Mouse (Mus musculus) brain, embryonic 14.5 days (tissue): ENCODE data around the gene Adora1.

ENCODE experiments used
- CTCF ChIP-seq: fragments of 200-500 bp; IDR thresholded peaks from 2 replicates; pipeline ENCODE4 v1.5.1; 2012; ENCODE audit warnings: inconsistent platforms, mild to moderate bottlenecking, moderate library complexity, borderline replicate concordance; ENCODE audit not compliant: insufficient read depth, insufficient read length; ENCODE audit errors: extremely low read depth
- POLR2A ChIP-seq: fragments of 200-500 bp; IDR thresholded peaks from 2 replicates; pipeline ENCODE4 v1.6.1; 2012; ENCODE audit warnings: mild to moderate bottlenecking, inconsistent platforms, borderline replicate concordance; ENCODE audit not compliant: poor library complexity, insufficient read depth, insufficient read length, severe bottlenecking; ENCODE audit errors: extremely low read depth

DNA sequence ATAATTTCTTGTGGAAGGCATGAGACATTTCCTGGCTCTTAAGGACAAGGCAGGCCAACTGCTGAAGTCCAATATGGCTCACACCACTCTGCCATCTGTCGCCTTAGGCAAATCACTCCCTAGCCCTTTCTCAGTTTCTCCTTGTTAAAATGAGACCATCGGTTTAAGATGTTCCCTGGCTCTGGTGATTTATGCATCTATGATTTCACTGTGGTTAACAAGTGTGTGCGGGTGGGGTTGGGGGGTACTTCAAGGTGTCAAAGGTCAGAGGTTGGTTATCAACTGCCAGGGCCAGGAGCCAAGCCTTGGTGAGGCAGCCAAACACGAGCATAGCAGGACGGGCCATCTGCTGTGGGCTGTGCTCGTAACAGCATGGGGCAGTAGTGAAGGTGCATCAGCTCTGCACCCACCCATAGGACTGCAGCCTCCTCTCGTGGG, 39.3 kb upstream of the Adora1 start:
- TF ChIP-seq POLR2A, result no peak
- TF ChIP-seq CTCF, result no peak
